Mouse (Mus musculus): ENCODE measurements around the gene Raver1. TPM values are rescaled to one million over a fixed set of nuclear protein-coding genes. Genes with fewer than 3 reads are reported as not detected.

Raver1 gene
- total RNA-seq, 2 experiments from 2014 or later = 28.0 to 29.0 TPM

- no peak for TF ChIP-seq CTCF (IDR thresholded peaks at IDR 0.05)
- intact Hi-C loops (cut with DNase I) = loop anchor here (2.0 kb wide), 1 partner anchor 26 kb away; the partner anchor contains the start of gene Mrpl4
Observed at GRCm38 (mm10) chr9:21028560-21029110, 63.2 kb downstream of the Raver1 start.

GRCm38 (mm10) chr9:21027774-21028290 lies 64.0 kb downstream of the Raver1 start:
- intact Hi-C loops (cut with DNase I) = loop anchor here (2.0 kb wide), 1 partner anchor 25 kb away; the partner anchor contains the start of gene Mrpl4
- no peak overlapping the region for H3K27ac ChIP-seq
- H3K4me3 ChIP-seq = no peak overlapping the region
- TF ChIP-seq CTCF (IDR thresholded peaks at IDR 0.05) = no peak
- DNase-seq (ENCODE audit: extremely low spot score in 1 of 2, low spot score in 2 of 2) = no peak

More at GRCm38 (mm10) chr9:21028560-21029110, 63.2 kb downstream of the Raver1 start:
- H3K4me3 ChIP-seq = no peak overlapping the region
- no peak overlapping the region for H3K27ac ChIP-seq
- no peak for DNase-seq (ENCODE audit: extremely low spot score in 1 of 2, low spot score in 2 of 2)

DNA sequence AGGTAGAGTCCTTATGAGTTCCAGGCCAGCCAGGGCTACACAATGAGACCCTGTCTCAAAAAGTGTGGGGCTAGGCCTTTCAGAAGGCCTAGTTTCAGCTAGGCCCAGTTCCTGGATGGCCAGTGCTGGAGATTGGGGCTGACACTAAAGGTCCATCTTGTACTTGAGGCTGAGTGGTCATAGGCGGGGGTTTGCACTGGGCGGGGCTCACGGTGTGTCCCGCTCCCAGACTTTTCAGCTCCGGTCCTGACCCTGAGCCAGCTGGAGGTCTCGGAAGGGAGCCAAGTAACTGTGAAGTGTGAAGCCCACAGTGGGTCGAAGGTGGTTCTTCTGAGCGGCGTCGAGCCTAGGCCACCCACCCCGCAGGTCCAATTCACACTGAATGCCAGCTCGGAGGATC lies 65.0 kb downstream of the Raver1 start:
- intact Hi-C loops (cut with DNase I) = no loop called here
- no peak overlapping the region for H3K27ac ChIP-seq
- DNase-seq (ENCODE audit: extremely low spot score in 1 of 2, low spot score in 2 of 2) = no peak
- no peak for TF ChIP-seq CTCF (IDR thresholded peaks at IDR 0.05)
- H3K4me3 ChIP-seq = no peak overlapping the region

GRCm38 (mm10) chr9:21025258-21025810 lies 66.5 kb downstream of the Raver1 start:
- no peak overlapping the region for H3K27ac ChIP-seq
- no peak for TF ChIP-seq CTCF (IDR thresholded peaks at IDR 0.05)
- no peak overlapping the region for H3K4me3 ChIP-seq
- intact Hi-C loops (cut with DNase I) = no loop called here
- DNase-seq (ENCODE audit: extremely low spot score in 1 of 2, low spot score in 2 of 2) = no peak

Small RNAs within 50 kb of the gene (microRNA-seq; reads per million reads assigned to microRNA genes)
- gene Mir1900 (0 reads per million in 2 experiments), gene Mir7082 (0.48 to 0.49 reads per million in 2 experiments)

Other genes starting within 250 kb of the Raver1 start
- gene A230050P20Rik, start 223.4 kb downstream of the Raver1 start, total RNA-seq (2021) = 10 to 100 TPM; 84.3 to 88.2 TPM
- 10 to 100 TPM in 1 of 2 experiments, 1 to 10 TPM in 1; 9.8 to 10.1 TPM for gene Angptl6, start 212.3 kb downstream of the Raver1 start, total RNA-seq (2021)
- 10 to 100 TPM; 25.6 to 26.3 TPM for gene Ppan, start 203.8 kb downstream of the Raver1 start, total RNA-seq (2021)
- 100 to 1,000 TPM; 118 to 122 TPM for gene Eif3g, start 193.4 kb downstream of the Raver1 start, total RNA-seq (2021)
- 10 to 100 TPM; 44.5 to 44.6 TPM for gene Dnmt1, start 132.1 kb downstream of the Raver1 start, total RNA-seq (2021)
- 1 to 10 TPM; 3.2 to 4.4 TPM for gene S1pr2, start 115.2 kb downstream of the Raver1 start, total RNA-seq (2021)
- 10 to 100 TPM; 59.2 to 64.2 TPM for gene Mrpl4, start 89.3 kb downstream of the Raver1 start, total RNA-seq (2021)
- 1 to 10 TPM; 2.0 to 3.6 TPM for gene Icam1, start 76.0 kb downstream of the Raver1 start, total RNA-seq (2021)
- gene Icam4, start 62.6 kb downstream of the Raver1 start, total RNA-seq (2021) = 1 to 10 TPM; 1.5 to 1.6 TPM
- gene Icam5, start 59.9 kb downstream of the Raver1 start, total RNA-seq (2021) = 100 to 1,000 TPM; 230 to 248 TPM
- gene Zglp1, start 24.9 kb downstream of the Raver1 start, total RNA-seq (2021) = 1 to 10 TPM in 1 of 2 experiments, not detected in 1; 1.3 TPM
- 1 to 10 TPM; 1.7 to 3.2 TPM for gene Gm49373, start 18.9 kb downstream of the Raver1 start, total RNA-seq (2021)
- gene Fdx1l, start 18.4 kb downstream of the Raver1 start, total RNA-seq (2021) = 10 to 100 TPM; 62.4 to 64.3 TPM
- 1 to 10 TPM; 2.2 to 4.2 TPM for gene Gm38431, start within 50 bp of the Raver1 start, total RNA-seq (2021)
- 10 to 100 TPM; 13.2 to 14.6 TPM for gene Tyk2, start 39.2 kb upstream of the Raver1 start, total RNA-seq (2021)
- 100 to 1,000 TPM; 141 to 143 TPM for gene Cdc37, start 58.0 kb upstream of the Raver1 start, total RNA-seq (2021)
- 100 to 1,000 TPM; 101 to 106 TPM for gene Pde4a, start 73.7 kb upstream of the Raver1 start, total RNA-seq (2021)
- gene Keap1, start 147.4 kb upstream of the Raver1 start, total RNA-seq (2021) = 10 to 100 TPM; 53.0 to 53.7 TPM
- 1 to 10 TPM; 6.8 to 8.3 TPM for gene S1pr5, start 156.4 kb upstream of the Raver1 start, total RNA-seq (2021)
- gene Atg4d, start 173.3 kb upstream of the Raver1 start, total RNA-seq (2021) = 10 to 100 TPM; 45.3 to 49.5 TPM
- gene Kri1, start 196.0 kb upstream of the Raver1 start, total RNA-seq (2021) = 10 to 100 TPM; 43.3 to 46.1 TPM
- 10 to 100 TPM; 47.9 to 54.6 TPM for gene Cdkn2d, start 199.4 kb upstream of the Raver1 start, total RNA-seq (2021)
- 1 to 10 TPM; 1.2 to 2.4 TPM for gene Ap1m2, start 220.3 kb upstream of the Raver1 start, total RNA-seq (2021)
- 10 to 100 TPM; 47.5 to 53.6 TPM for gene Slc44a2, start 228.7 kb upstream of the Raver1 start, total RNA-seq (2021)